Mouse (Mus musculus) neutrophil, adult 83 days (primary cell): Measurements from ENCODE around the gene Mbnl3. TPM values are rescaled to one million over a fixed set of nuclear protein-coding genes. Genes with fewer than 3 reads are reported as not detected.

Experiments used
- total RNA-seq, 2 experiments: library from RNA; stranded (reverse); gene quantifications; one replicate each; pipeline ENCODE4 v1.2.4; 2023

The Mbnl3 gene
- 10 to 100 TPM; 50.4 to 59.0 TPM for total RNA-seq

DNA sequence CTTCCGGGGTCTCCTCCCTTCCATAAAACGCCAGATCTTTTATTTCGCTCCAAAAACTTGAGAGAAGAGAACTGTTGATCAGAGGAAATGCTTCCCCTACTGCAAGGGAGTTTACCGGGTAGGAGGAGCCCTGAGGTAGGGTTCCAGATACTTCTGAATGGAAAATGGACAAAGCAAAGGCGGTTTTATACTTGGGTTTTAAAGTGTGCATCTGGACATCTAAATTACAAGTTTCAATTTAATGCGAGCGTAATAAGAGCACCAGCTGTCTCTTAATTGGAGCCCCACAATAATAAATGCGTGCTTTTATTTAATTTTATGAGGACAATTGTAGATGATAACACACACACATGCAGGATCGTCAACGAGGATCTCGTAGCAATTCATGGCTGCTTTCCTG, at the start of gene Mbnl3:
Mbnl3 (minus strand) TSS at position 101 of the 400 bp plus-strand sequence.

Other genes with a start within 250 kb of the Mbnl3 start
- gene Rap2c, start 188.5 kb downstream of the Mbnl3 start, total RNA-seq, result 10 to 100 TPM; 45.2 to 46.8 TPM